In genomic region chr4:46558672-46559667, GRCm38 (mm10) we compare ENCODE assay signal across 16 mouse cellular contexts. TPM values are rescaled to one million over a fixed set of nuclear protein-coding genes. Genes with fewer than 3 reads are reported as not detected.
DNase-seq lines count a peak whose midpoint lies in the region; ATAC-seq and TF ChIP-seq lines count a peak whose summit lies in the region.
"Had no signal": no experiment of that assay in that cellular context is flagged by ENCODE, and none has a peak within 500 bp of the region (broad histone marks: within the 10 kb centered on the region; RNA-seq: fewer than 3 reads in every experiment).

No protein-coding gene starts in this region.

- no peaks in the 10 kb centered on the region for H3K9me3 ChIP-seq in liver, embryonic 13.5 days (replicated peaks)
- H3K9me3 ChIP-seq: forebrain, embryonic 10.5 days; heart, embryonic 15.5 days; hindbrain, embryonic 13.5 days had no signal

- TF ChIP-seq CTCF in bone marrow macrophage, adult 2 months (IDR thresholded peaks at IDR 0.05; ENCODE audit: low read depth, low read length): no peak

- H3K9ac ChIP-seq in liver, embryonic 13.5 days: no peak overlapping the region
- H3K9ac ChIP-seq: heart, embryonic 15.5 days; hindbrain, embryonic 13.5 days had no signal

- intact Hi-C loops in gastrocnemius, postnatal 14 days (cut with DNase I; ENCODE audit: low total_unique reads): no loop called here

- WGBS in liver, embryonic 13.5 days (ENCODE audit: insufficient replicate concordance): 27% methylated on average over 21 of the region's 22 CpGs

- no peak for TF ChIP-seq POLR2A in bone marrow macrophage, adult 2 months (IDR thresholded peaks at IDR 0.05; ENCODE audit: borderline replicate concordance, low read depth, low read length)

- H3K27me3 ChIP-seq in liver, embryonic 13.5 days: no peaks in the 10 kb centered on the region
- H3K27me3 ChIP-seq: Patski had no signal

- H3K4me1 ChIP-seq in bone marrow macrophage, adult 2 months (ENCODE audit: control insufficient read depth, insufficient read depth, low read length): peaks cover 57% of the 10 kb centered on the region
- peaks cover 42% of the 10 kb centered on the region for H3K4me1 ChIP-seq in liver, embryonic 13.5 days (replicated peaks)
- H3K4me1 ChIP-seq: hindbrain, embryonic 13.5 days had no signal

- peak; percentile 51 for ATAC-seq in liver, embryonic 13.5 days (ENCODE audit: low read depth)
- 0 out of 2 replicates have a peak, but pooled peaks have one; percentile 17 for ATAC-seq in megakaryocyte-erythroid progenitor cell, adult 5-6 weeks (replicated peaks; ENCODE audit: low FRiP score, low TSS enrichment, poor library complexity, severe bottlenecking)
- ATAC-seq: Patski had no signal

- no peak overlapping the region for H3K27ac ChIP-seq in bone marrow macrophage, adult 2 months (ENCODE audit: insufficient read depth, low read depth, low read length)
- H3K27ac ChIP-seq in liver, embryonic 13.5 days: peak overlapping the region; percentile 24; the same call in 1 of the 2 replicates
- H3K27ac ChIP-seq: forebrain, embryonic 10.5 days; heart, embryonic 15.5 days; hindbrain, embryonic 13.5 days had no signal

- peak overlapping the region; percentile 2; the same call in 1 of the 2 replicates for H3K4me3 ChIP-seq in bone marrow macrophage, adult 2 months (ENCODE audit: insufficient read depth, low read length)
- H3K4me3 ChIP-seq in liver, embryonic 13.5 days (replicated peaks): no peak overlapping the region
- H3K4me3 ChIP-seq: forebrain, embryonic 10.5 days; heart, embryonic 15.5 days; hindbrain, embryonic 13.5 days had no signal

- peak overlapping the region; percentile 30; the same call in 1 of the 2 replicates for H3K4me2 ChIP-seq in liver, embryonic 13.5 days
- H3K4me2 ChIP-seq: heart, embryonic 15.5 days; hindbrain, embryonic 13.5 days had no signal

- no peaks in the 10 kb centered on the region for H3K36me3 ChIP-seq in liver, embryonic 13.5 days
- H3K36me3 ChIP-seq: forebrain, embryonic 10.5 days; heart, embryonic 15.5 days; hindbrain, embryonic 13.5 days had no signal

- peak; percentile 1 for DNase-seq in gastrocnemius, postnatal 25 days
- no peak for DNase-seq in gastrocnemius, postnatal 14 days
- DNase-seq in liver, embryonic 13.5 days: no peak
- no peak for DNase-seq in frontal cortex, postnatal 25 days (ENCODE audit: low spot score in 2 of 2)
- no peak for DNase-seq in left cerebral cortex, adult 18-20 months (ENCODE audit: low spot score in 2 of 2)
- DNase-seq in neural tube, embryonic 10.5 days (ENCODE audit: extremely low spot score, low spot score): no peak
- DNase-seq: cerebellum, adult 11-12 months; kidney, adult 9 months; lung, postnatal 14 days; midbrain, embryonic 14.5 days had no signal

RNA-seq across cellular contexts. Expression of gene Trim14, which starts 23.0 kb away (rescaled TPM):
- 1 to 10 TPM in 1 of 2 experiments, under 1 TPM in 1; 0.46 to 1.4 TPM for total RNA-seq in gastrocnemius, postnatal 25 days (2021)
- under 1 TPM; 0.66 to 0.93 TPM for total RNA-seq in gastrocnemius, postnatal 14 days (2021)
- polyA plus RNA-seq in bone marrow macrophage, adult 2 months (2012; ENCODE audit: insufficient read depth, insufficient read length, missing spikeins): 41.5 and 58.1 TPM in 2 replicates
- polyA plus RNA-seq in liver, embryonic 13.5 days (2015; fragmentation: Nextera tagmentation; extraction: Ambion mirVana): 6.8 and 8.6 TPM in 2 replicates
- total RNA-seq in megakaryocyte-erythroid progenitor cell, adult 5-6 weeks (2014; fragmentation: Nextera tagmentation): 8.5 and 13.1 TPM in 2 replicates
- 7.3 and 8.1 TPM in 2 replicates for total RNA-seq in megakaryocyte-erythroid progenitor cell, adult 5-6 weeks (2017)
- total RNA-seq in left cerebral cortex, adult 18-20 months (2021): 1 to 10 TPM in 1 of 2 experiments, under 1 TPM in 1; 0.74 to 1.3 TPM

RNA-seq across cellular contexts. Expression of gene Coro2a, which starts 43.0 kb away (rescaled TPM):
- total RNA-seq in gastrocnemius, postnatal 25 days (2021): under 1 TPM in 1 of 2 experiments, not detected in 1; 0.20 TPM
- total RNA-seq in gastrocnemius, postnatal 14 days (2021): under 1 TPM; 0.27 to 0.66 TPM
- polyA plus RNA-seq in bone marrow macrophage, adult 2 months (2012; ENCODE audit: insufficient read depth, insufficient read length, missing spikeins): 53.0 and 59.7 TPM in 2 replicates
- 3.0 and 3.7 TPM in 2 replicates for polyA plus RNA-seq in liver, embryonic 13.5 days (2015; fragmentation: Nextera tagmentation; extraction: Ambion mirVana)
- total RNA-seq in megakaryocyte-erythroid progenitor cell, adult 5-6 weeks (2014; fragmentation: Nextera tagmentation): 9.8 and 18.9 TPM in 2 replicates
- total RNA-seq in megakaryocyte-erythroid progenitor cell, adult 5-6 weeks (2017): 1.6 and 7.3 TPM in 2 replicates
- total RNA-seq in left cerebral cortex, adult 18-20 months (2021): 10 to 100 TPM; 23.5 to 26.2 TPM
